Mouse (Mus musculus): Measurements from ENCODE around the gene Ccdc144b. TPM values are rescaled to one million over a fixed set of nuclear protein-coding genes. Genes with fewer than 3 reads are reported as not detected.

Ccdc144b gene
- polyA plus RNA-seq, 1 experiment from 2014 or later, result not detected

DNA sequence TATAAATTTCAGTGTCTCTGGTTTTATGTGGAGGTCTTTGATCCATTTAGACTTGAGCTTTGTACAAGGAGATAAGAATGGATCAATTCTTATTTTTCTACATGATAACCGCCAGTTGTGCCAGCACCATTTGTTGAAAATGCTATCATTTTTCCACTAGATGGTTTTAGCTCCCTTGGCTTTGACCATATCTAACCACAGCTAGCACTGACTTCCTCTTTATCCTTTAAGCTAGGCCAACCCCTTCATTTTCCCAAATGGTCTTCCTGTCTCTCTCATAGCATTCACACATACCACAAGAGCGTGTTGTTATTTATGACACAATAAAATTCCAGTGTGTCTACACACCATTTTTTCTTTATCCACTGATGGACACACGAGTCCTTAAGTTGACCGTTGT lies 23.4 kb downstream of the Ccdc144b start:
- TF ChIP-seq CTCF (IDR thresholded peaks at IDR 0.05; ENCODE audit: low read depth), result no peak
- no peak overlapping the region for H3K27ac ChIP-seq (ENCODE audit: low read depth)
- ATAC-seq (ENCODE audit: insufficient read depth), result no peak
- H3K4me2 ChIP-seq, result no peak overlapping the region
- DNase-seq, result no peak
- H3K4me3 ChIP-seq (ENCODE audit: low read depth, low read length), result no peak overlapping the region
- no peaks in the 10 kb centered on the region for H3K27me3 ChIP-seq (ENCODE audit: insufficient read depth, low read length)
- no peak overlapping the region for H3K9ac ChIP-seq
- no peaks in the 10 kb centered on the region for H3K9me3 ChIP-seq (ENCODE audit: low read depth, low read length)
- H3K4me1 ChIP-seq (ENCODE audit: insufficient read depth), result no peaks in the 10 kb centered on the region
- H3K36me3 ChIP-seq (ENCODE audit: insufficient read depth), result no peaks in the 10 kb centered on the region
- 77% methylated on average over 4 of the region's 4 CpGs for WGBS

DNA sequence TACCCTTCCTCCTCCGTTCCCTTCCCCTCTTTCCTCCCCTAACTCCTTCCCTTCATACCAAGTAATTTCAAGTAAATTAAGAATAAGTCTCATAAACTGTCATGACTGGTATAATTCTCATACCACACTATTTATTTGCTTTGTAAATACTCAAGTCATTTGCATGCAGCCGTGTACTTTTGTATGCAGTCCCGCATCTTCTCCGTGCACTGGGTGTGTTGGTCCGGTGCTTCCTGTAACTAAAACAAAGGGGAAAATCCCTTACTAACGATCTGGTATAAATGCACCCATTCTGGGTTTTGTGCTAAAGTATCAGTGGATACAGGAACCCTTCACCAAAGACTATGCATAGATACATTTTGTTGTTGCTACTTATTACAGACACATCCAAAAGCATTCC lies 27.6 kb downstream of the Ccdc144b start:
- Histone ChIP-seq H3K27ac (ENCODE audit: low read depth) (no peak overlapping the region), H3K36me3 (ENCODE audit: insufficient read depth) (no peaks in the 10 kb centered on the region), H3K9me3 (ENCODE audit: low read depth, low read length) (no peaks in the 10 kb centered on the region), H3K27me3 (ENCODE audit: insufficient read depth, low read length) (no peaks in the 10 kb centered on the region), H3K4me3 (ENCODE audit: low read depth, low read length) (no peak overlapping the region), H3K4me1 (ENCODE audit: insufficient read depth) (no peaks in the 10 kb centered on the region), H3K4me2 (no peak overlapping the region), H3K9ac (no peak overlapping the region)
- no peak for TF ChIP-seq CTCF (IDR thresholded peaks at IDR 0.05; ENCODE audit: low read depth)
- DNase-seq (no peak), ATAC-seq (ENCODE audit: insufficient read depth) (no peak)
- 77% methylated on average over 6 of the region's 6 CpGs for WGBS

DNA sequence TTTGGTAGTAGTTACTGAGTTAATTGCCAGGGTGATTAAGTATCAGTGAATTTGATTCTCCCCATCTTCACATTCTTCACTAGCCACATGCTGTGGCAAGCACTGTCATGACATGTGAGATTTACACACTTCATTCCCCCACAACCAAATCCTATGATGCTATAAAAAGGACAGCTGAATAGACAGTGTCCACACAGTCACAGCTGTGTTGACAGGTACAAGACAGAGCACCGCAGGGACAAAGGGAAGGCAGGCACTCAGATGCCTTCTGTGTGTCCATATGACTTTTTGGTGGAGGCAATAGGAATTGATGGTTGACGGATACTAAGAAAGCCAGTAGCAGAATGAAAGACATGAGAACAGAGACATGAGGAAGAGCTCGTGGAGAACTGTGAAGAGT lies 42.1 kb downstream of the Ccdc144b start:
- Histone ChIP-seq H3K27me3 (ENCODE audit: insufficient read depth, low read length) (no peaks in the 10 kb centered on the region), H3K27ac (ENCODE audit: low read depth) (no peak overlapping the region), H3K4me1 (ENCODE audit: insufficient read depth) (no peaks in the 10 kb centered on the region), H3K9ac (no peak overlapping the region), H3K4me2 (no peak overlapping the region), H3K9me3 (ENCODE audit: low read depth, low read length) (no peaks in the 10 kb centered on the region), H3K4me3 (ENCODE audit: low read depth, low read length) (no peak overlapping the region), H3K36me3 (ENCODE audit: insufficient read depth) (no peaks in the 10 kb centered on the region)
- no peak for DNase-seq
- no peak for TF ChIP-seq CTCF (IDR thresholded peaks at IDR 0.05; ENCODE audit: low read depth)
- no peak for ATAC-seq (ENCODE audit: insufficient read depth)
- WGBS, result 66% methylated on average over 3 of the region's 3 CpGs

- Histone ChIP-seq H3K4me3 (ENCODE audit: low read depth, low read length) (no peak overlapping the region), H3K9ac (no peak overlapping the region), H3K4me1 (ENCODE audit: insufficient read depth) (no peaks in the 10 kb centered on the region), H3K4me2 (no peak overlapping the region), H3K27ac (ENCODE audit: low read depth) (no peak overlapping the region), H3K36me3 (ENCODE audit: insufficient read depth) (no peaks in the 10 kb centered on the region), H3K27me3 (ENCODE audit: insufficient read depth, low read length) (no peaks in the 10 kb centered on the region), H3K9me3 (ENCODE audit: low read depth, low read length) (no peaks in the 10 kb centered on the region)
- 58% methylated on average over 4 of the region's 4 CpGs for WGBS
- TF ChIP-seq CTCF (IDR thresholded peaks at IDR 0.05; ENCODE audit: low read depth), result no peak
- peak; percentile 36 for DNase-seq
- ATAC-seq (ENCODE audit: insufficient read depth), result peak; percentile 62; the same call in 1 of the 2 replicates
Observed at GRCm38 (mm10) chr3:36008411-36009154, 44.8 kb downstream of the Ccdc144b start.

GRCm38 (mm10) chr3:36004028-36004895 lies 49.1 kb downstream of the Ccdc144b start:
- no peaks in the 10 kb centered on the region for H3K27me3 ChIP-seq (ENCODE audit: insufficient read depth, low read length)
- no peaks in the 10 kb centered on the region for H3K4me1 ChIP-seq (ENCODE audit: insufficient read depth)
- no peaks in the 10 kb centered on the region for H3K9me3 ChIP-seq (ENCODE audit: low read depth, low read length)
- DNase-seq, result peak; percentile 76
- no peak for TF ChIP-seq CTCF (IDR thresholded peaks at IDR 0.05; ENCODE audit: low read depth)
- ATAC-seq (ENCODE audit: insufficient read depth), result no peak
- H3K4me2 ChIP-seq, result no peak overlapping the region
- no peak overlapping the region for H3K27ac ChIP-seq (ENCODE audit: low read depth)
- H3K9ac ChIP-seq, result no peak overlapping the region
- WGBS, result 52% methylated on average over 4 of the region's 4 CpGs
- no peak overlapping the region for H3K4me3 ChIP-seq (ENCODE audit: low read depth, low read length)
- H3K36me3 ChIP-seq (ENCODE audit: insufficient read depth), result no peaks in the 10 kb centered on the region

DNA sequence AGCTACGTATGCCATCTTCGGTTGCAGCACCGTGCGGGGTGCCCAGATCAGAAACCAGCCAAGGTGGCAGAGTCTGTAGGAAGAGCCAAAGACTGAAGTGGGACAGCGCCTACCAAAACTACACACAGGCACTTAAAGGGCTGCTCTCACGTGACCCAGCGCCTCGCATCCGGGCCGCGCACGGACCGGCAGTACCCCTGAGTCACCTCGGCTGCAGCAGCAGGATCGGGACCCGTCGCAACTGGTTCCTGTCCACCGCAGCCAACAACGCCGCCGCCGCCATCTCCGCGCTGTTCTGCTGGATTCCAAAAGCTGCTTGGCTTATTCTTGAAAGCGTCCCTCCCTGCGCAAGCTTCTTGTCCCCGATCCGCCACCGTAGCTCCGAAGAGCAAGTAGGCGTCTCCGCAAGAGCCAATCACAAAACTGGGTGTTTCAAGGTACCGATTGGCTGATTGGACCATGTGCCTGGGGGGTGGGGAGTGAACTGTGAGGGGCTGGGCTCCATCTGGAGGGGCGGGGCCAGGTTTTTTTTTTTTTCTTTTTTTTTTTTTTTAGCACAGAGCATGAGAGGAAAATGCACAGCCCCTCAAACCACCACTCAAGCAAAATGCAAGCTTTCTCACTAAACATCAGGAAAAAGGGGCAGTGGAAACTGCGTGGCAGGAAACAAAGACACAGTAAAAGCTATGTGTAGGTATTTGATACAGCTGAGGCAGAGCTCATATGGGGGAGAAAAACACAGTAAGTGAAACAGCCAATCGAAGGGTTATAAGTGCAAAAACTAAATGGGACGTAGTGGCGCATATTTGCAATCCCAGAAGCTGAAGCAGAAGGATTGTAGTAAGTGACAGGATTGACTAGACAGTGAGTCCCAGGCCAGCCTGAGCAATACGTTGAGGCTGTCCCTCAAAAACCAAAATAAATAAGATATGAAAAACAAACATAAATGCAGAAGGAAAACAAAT lies 52.8 kb downstream of the Ccdc144b start, which contains the start of gene Mccc1:
TSS of gene Mccc1 (minus strand) at position 404 of the 965 bp plus-strand sequence.
- peak; percentile 96 for DNase-seq
- ATAC-seq (ENCODE audit: insufficient read depth), result peak; percentile 99
- Histone ChIP-seq H3K9me3 (ENCODE audit: low read depth, low read length) (no peaks in the 10 kb centered on the region), H3K36me3 (ENCODE audit: insufficient read depth) (no peaks in the 10 kb centered on the region), H3K4me2 (peak within 1 kb of the TSS; percentile 80), H3K27me3 (ENCODE audit: insufficient read depth, low read length) (no peaks in the 10 kb centered on the region), H3K4me1 (ENCODE audit: insufficient read depth) (no peaks in the 10 kb centered on the region), H3K4me3 (ENCODE audit: low read depth, low read length) (peak within 1 kb of the TSS; percentile 69), H3K9ac (peak within 1 kb of the TSS; percentile 73), H3K27ac (ENCODE audit: low read depth) (peak within 1 kb of the TSS; percentile 85)
- no peak for TF ChIP-seq CTCF (IDR thresholded peaks at IDR 0.05; ENCODE audit: low read depth)
- WGBS, result 3% methylated on average over 39 of the region's 39 CpGs

Measured in lung, embryonic 14.5 days (tissue).